Mouse (Mus musculus) v-Abl transformed pro-B cells (cell line): ENCODE data around the gene Adamts9.

Experiments used
- in situ Hi-C, 2 experiments: fragments of 400-800 bp; cut with MboI; formaldehyde crosslinking; loops; one replicate each; pipeline ENCODE4 v1.15.1; 2025; ENCODE audit not compliant: unreplicated experiment in 2 of 2

The Adamts9 gene

DNA sequence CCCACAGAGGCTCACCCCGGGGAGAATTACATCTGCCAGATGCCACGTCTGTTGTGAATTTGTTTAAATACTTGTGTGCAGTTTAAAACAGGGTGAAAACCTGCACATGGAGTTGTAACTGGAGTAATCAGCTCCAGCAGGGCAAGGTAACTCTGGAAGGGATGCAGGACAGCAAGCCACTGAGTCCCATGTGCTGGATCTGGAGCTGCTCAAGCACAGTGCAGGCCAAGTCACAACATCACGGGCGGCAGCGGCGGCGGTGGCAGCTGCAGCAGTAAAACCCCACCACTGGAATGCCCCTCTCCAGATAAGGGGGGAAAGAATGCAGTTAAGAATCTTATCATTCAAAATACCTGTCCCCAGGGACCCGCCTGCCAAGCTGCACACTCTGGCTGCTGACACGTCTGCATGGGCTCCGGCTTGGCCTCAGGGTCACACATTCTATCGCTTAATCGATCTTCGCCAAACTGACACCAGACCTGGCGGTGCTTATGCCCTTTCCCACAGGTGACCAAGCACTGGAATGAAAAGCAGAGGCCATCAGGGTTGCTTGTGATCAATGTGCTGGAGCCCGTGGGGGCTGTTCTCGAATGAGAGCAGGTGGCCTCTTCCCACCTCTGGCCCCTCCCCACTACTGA lies 73.6 kb downstream of the Adamts9 start:
- in situ Hi-C loops: no loop called here

DNA sequence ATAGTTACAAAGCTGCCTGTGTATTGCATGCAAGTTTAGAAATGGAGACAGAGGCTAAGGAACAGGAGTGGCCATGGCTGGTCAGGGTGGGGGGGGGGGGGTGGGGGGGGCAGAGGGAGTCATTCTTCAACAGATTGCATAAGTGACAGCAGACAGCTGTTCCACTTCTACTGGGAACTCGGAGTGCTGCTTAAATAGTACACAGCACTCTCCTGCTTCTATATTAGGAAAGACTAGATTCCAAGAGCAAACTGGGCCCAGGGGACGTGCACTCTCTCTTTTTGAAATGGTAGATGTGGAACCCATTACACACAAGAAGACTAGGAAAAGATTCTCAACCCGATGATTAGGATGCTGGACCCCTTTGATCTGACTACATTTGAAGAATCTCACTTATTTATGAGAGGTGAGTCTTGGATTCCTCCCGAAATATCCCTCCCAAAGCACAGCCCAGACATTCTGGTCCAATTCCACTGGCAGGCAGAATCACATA lies 74.2 kb downstream of the Adamts9 start, which contains the start of gene Gm15737:
Gene Gm15737, plus strand, starts transcription at position 269 of the 493 bp plus-strand sequence.
- in situ Hi-C loops: no loop called here

DNA sequence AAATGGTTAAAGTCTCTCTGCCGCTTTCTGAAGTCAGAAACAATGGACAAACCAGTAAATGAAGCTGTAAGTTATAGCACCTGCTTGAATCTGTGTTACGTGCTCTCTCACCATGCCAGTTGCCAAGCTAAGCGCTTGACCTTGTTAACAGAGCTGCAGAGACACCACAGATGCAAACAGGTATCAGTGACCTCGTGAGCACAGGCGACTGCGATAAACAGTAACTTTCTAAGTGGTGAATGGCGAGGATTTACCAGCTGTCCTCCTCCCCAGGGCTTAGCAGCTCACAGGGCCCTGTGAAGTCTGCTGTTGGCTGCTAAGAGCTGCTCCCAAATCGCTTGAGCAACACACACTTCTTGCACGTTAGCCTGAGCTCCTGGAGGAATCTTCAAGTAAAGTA lies 80.7 kb downstream of the Adamts9 start:
- in situ Hi-C loops: no loop called here

DNA sequence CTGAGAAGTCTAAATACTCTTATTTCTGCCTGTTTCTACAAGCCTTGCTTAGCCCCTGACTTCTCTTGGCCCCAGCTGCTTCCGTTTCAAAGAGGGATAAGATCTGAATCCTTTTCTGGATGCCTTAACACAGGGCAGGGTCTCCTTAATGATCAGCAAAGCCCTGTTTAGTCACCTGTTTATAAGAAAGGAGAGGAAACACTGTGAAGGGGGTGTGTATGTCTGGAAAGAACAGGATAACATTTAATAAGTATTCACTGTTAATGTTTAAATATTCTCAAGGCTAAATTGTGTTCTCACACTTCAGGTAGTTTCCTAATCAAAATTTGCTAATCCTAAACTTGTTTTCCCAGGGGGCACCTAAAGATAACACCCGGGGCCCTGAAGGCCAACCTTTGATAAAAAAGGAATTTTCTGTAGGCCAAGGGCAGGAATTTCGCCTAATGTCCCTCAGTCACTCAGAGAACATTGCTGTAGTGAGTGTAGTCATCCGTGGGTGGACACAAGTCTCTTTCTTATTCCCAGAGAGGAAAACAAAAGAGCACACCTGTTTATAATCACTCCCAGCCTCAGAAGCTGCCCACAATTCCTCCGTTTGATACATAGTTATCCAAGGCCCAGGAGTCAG lies 82.9 kb downstream of the Adamts9 start:
- in situ Hi-C loops: no loop called here

DNA sequence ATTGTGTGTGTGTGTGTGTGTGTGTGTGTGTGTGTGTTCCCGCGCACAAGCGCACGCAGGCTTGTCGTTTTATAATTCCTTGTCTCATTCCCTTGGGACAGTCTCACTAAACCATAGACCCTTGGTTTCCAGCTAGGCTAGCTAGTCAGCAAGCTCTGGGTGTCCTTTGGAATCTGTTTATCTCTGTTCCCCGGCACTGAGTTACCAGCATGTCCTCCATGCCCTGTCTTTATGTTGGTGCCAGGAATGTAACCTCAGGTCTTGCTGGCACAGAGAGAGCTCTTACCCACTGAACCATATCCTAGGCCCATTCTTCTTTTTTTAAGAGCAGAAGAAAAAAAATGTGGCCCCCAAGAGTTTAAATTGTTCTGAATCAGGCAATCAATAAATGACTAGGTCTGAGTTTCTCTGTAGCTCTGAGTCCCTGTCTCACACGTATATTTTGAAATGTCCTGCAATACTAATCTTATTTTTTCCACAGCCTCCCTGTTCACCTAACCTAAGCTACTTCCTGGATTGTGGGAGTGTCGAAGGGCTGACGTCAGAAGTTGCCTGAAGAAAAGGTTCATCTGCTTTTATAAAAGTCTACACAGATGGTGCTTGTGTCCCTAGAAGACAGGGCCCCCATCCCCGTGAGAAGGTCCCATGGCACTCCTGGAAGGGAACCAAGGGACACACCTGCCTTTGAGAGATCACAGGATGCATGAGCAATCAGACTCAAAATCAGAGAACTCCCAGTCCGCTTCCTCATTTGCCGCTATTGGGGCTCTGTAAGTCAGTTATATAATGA lies 84.4 kb downstream of the Adamts9 start:
- in situ Hi-C loops: no loop called here

DNA sequence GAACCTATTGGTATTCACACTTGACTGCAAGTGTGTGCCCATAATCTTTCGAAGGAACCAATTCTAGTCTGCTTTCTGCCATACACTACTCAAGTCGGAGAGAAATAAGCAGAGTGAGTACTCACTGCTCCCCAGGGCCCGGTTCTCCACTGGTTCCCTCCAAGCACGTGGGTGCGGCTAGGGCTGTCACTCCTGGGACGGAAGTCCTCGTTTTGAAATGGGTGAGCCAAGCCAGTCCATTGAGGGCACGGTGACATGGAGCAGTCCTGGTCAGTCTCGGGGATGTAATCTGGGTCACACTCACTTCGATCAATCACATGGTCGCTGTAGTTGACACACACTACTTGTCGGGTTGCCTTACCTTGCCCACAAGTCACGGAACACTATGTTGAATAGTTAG lies 85.5 kb downstream of the Adamts9 start:
- in situ Hi-C loops: no loop called here

DNA sequence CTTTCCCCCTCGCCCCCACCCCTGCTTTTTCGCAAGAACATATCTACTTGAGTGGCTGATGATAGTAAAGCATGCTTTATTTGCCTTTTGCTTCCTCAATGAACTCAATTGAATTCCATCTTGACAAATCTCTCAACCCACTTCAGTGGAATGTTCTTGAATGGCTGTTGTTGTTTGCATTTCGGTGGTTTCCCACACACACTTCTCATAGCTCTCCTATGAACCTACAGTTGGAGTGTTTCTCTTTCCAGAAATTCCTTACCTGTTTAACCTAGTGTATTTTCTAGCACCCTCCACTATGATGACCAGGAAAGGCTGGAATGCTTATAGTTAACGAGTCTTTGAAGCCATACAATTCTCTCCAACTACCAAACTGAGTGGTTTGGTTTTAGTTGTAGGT lies 88.4 kb downstream of the Adamts9 start:
- in situ Hi-C loops: no loop called here

DNA sequence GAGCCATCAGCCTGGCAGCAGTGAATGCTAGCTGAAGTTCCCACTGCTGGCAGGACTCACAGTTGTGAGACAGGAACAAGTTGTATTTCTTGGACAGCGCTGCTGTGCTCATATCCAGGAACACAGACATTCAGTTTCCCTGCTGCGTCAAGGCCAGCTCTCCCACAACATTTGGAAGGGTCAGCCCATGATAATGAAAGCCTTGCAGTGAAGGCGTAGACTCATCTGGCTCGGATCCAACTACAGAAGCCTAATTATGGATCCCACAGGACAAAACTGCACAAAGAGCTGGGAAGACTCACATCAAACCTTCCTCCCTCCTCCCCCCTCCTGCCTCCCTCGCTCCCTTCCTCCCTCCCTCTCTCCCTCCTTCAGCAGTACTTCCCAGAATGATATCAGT lies 93.0 kb downstream of the Adamts9 start:
- in situ Hi-C loops: no loop called here

DNA sequence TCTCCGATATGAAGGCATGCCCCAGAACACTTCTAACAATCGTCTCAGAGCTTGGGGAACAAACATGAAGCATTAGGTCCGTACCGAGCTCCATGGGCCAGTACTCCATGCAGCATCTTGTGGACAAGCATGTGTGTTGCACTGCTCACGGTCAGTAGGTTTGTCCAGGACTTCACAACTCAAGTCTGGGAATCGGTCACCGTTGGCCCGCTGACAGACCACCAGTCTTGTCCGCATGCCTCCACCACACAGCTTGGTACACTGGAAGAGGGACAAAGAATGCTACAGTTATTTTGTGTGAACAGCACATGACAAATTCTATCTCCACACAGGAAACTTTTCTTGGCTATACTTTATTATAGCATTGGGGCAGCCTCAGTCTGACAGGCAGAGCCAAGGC lies 94.1 kb downstream of the Adamts9 start:
- in situ Hi-C loops: no loop called here

DNA sequence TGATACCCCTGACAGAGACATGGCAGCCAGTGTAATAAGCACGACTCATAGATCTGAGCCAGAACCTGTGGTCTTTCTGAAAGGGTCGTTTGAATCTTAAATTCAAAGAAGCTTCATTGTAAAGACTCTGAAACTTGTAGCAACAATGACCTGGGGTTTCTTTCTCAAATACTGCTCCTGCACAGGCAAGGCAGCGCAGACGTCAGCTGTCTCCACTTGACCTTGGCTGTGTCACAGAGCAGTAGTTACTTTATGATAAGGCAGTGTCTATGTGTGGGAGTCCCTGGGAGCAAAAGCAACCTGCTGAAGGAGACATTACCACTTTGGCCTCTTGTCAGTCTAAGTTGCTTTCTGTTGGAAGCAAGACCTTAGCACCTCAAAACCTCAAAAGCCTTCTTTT lies 96.7 kb downstream of the Adamts9 start:
- in situ Hi-C loops: no loop called here

DNA sequence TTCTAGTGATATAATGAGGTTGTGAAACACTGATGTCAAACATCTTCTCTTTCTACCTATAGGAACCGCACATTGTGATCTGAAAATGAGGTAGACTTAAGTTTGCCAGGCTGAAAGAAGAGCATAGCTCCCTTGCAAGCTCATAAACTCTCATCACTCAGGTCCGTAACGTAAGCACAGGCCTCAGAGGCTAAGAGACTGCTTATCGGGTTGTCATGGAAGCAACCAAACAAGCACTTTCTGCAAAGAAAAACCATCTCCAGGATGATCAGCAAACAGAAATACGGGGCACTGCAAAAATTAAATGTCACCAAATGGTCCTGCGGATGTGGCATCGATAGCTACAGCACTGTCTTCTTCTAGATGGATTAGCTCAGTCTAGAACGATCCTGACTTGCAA lies 97.4 kb downstream of the Adamts9 start:
- in situ Hi-C loops: no loop called here

DNA sequence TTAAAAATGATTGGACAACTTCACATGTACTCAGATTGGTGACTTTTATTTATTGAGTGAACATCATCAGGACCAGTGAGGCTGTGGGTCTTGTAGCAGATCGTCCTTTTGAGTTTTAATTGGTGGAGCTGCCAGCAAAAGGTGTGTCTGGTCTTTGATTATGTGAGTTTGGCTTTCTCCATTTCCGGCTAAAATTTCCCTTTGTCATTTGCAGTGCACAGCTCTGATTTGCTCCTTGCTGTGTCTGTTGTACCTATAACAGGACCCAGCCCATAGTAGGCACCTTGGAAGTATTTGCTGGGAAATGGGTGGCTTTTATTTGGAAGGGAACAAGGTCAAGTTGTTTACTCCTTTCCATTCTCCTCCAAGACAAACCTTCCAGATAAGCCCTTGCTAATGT lies 99.8 kb downstream of the Adamts9 start:
- in situ Hi-C loops: no loop called here

DNA sequence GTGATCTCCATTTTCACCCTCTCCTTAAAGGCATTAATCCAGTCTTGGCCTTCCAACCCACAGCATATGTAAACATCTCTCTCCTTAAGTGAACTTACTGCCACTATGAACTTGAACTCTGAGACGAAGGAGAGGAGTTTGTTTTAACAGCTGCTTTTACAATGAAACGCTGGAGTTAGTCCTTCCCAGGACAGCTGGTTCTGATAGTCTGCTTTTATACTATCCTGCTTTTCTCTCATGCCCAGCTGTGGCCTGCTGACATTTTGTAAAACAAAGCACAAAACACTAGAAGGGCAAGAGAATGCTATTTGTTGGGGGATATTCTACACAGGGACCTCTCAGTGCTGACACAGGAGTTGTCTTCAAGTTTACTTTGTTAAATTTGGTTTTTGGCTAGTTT lies 101.3 kb downstream of the Adamts9 start:
- in situ Hi-C loops: no loop called here

DNA sequence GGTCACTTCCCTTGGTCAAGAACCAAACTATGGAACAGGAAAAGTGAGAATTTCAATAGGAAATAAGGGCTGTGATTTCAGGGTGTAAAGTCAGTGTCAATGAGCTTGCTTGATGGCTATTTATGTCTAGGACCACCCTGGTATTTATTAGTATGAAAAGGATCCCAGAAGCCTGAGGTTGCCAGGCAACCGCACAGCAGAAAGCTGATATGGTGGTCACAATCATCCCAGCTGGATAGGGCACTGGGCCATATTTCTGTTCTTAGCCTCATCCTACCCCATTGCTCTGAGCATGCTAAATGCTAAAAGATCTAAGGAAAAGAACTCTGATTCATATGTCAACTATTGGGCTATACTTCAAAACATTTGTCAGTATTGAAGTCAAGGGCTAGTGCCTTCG lies 112.2 kb downstream of the Adamts9 start:
- in situ Hi-C loops: no loop called here

DNA sequence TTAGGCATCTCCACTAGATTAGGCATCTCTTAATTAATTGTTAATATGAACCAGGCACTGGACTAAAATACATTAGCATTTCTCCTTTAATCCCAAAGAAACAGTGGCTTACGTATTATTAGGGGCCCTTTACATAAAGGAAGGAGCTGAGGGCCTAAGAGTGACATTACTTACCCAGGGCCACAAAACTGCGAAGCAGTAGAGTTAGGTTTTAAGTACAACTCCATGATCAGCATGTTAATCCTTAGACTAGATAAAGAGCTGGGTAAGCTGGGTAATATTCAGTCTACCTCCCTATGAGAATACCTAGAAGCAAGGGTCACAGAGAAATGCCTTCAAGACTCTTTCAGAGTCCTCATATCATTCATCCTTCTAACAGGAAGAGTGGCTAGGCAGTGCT lies 114.1 kb downstream of the Adamts9 start:
- in situ Hi-C loops: no loop called here

DNA sequence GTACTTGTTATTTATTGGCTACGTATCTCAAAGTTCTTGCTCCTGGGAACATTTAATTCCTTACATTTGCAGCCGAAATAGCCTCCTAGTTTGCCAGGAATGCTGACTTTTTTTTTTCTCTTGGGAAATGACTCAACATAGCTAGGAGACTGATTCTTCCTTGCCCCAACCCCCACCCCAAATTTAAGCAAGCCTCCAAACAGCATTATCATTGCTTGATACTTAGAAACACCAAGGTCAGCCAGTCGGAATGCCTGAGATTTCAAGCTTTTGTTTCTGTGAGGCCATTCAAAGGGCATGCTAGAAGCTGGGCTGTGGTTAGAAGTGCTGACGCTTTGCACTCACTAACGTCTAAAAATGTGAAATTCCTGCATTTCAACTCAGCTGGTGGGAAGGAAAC lies 115.9 kb downstream of the Adamts9 start:
- in situ Hi-C loops: no loop called here

DNA sequence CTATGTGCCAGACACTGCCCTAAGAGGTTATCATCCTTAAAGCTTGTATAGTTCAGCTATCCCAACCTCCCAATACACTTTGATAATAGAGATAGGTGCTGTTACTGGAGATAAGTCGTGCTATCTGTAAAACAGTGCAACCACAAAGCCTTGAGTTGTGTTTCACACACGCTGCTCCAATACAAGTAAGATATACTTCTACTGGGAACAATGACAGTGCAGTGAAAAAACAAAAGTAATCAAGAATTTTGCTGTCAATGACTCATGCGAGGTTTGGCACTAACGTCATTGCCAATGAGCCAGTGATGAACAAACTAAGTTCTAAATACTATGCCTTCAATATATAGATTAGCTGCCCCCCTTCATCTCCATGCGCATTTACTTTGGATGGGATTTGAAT lies 116.7 kb downstream of the Adamts9 start:
- in situ Hi-C loops: no loop called here

DNA sequence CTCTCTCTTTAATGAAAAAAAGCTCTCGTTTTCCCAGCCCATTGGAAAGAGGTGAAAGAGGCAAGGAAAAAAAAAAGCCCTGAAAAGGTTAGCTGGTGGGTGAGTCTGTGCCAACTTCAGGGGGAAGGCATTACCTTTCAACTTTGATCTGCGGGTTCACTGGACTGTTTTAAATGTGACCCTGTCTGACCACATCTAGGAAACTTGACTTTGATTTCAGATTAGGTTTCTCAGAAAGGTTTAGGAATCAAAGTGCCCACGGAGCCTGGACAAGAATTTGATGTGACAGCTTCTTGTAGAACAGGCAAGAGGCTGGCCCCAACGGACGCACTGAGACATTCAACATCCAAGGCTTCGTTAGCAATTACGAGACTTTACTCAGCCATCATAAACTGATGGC lies 119.3 kb downstream of the Adamts9 start:
- in situ Hi-C loops: no loop called here

DNA sequence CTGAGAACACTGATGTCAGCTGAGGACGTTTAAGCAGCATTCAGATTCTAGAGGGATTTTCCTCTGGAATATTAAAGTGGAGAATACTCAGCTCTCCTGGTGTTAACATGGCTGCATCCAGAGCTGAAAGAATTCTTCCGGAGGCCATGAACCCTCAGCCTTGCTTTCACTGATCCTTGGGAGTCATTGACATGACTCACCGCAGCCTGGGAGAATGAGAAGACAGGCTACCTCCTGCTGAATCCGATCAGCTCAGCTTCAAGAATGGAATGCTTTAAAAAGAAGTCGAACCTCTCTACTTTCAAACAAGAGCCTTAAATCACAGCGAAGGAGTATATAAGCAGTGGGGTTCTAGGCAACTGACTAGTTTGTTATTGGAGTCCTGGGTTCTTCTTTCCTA lies 121.3 kb downstream of the Adamts9 start:
- in situ Hi-C loops: no loop called here

DNA sequence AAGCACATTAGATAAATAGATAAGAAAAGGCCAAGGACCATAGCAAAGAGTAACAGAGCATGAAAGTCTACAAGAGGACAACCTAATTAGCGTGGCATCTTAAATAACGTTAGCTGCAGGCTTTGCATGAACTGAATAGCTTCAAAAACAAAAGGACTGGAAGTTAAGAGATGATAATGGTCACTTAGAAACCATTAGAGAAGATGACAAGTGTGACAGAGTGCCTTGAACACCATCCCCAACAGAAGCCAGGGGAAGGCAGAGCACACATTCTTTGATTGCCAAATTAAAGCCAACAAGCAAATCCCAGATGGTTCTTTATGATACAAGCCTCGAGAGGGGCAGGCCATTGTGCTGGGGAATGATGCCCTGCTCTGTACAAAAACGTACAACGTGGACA lies 121.7 kb downstream of the Adamts9 start:
- in situ Hi-C loops: no loop called here

DNA sequence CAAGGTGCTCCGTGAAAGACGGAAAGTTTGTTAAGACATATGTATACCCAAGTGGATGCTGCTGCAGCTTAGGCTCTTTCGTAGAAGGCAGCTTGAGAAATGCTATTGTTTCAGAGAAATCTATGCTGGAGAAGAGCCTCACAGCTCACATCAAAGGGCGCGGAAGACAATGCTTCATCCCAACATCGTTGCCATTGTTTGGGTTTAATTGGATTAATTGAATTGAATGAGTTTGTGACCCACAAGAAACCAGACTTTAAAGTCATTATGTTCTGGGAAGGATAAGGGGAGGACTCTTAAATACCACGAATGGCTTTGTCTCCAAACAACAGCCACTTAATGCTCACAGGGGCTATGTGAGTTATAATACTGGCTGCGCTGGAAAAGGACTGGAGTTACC lies 125.6 kb downstream of the Adamts9 start:
- in situ Hi-C loops: no loop called here

DNA sequence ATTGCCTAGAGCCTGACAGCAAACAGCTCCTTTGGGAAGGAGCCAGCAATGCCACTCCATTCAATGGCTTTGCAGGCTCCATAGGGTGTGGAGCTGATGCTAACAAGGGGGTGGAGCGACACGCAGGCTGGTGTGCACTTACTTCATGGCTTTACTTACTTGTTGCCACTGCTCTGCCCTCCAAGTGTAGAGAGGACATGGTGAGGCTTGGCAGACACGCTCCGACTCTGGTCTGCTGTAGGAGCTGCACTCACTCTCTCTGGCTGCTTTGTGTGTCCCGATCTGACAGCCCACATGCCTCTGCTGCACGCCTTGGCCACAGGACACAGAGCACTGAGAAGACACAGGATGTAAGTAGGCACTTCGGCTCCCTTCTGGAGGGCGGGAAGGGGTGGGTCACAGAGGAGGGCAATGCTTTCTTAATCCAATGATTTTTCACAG lies 127.0 kb downstream of the Adamts9 start, which contains the start of gene A730049H05Rik:
Gene A730049H05Rik, plus strand, starts transcription at position 168 of the 441 bp plus-strand sequence.
- in situ Hi-C loops: no loop called here
